Mouse (Mus musculus): Measurements from ENCODE around the gene Src.

GRCm38 (mm10) chr2:157418206-157418605 is at the start of gene Src:
- TF ChIP-seq CTCF (IDR thresholded peaks at IDR 0.05; ENCODE audit: low read depth, low read length) (no peak), POLR2A (IDR thresholded peaks at IDR 0.05; ENCODE audit: extremely low read depth, insufficient read depth, low read length) (no peak)
